Mouse (Mus musculus): ENCODE results near the gene Dennd1b. TPM values are rescaled to one million over a fixed set of nuclear protein-coding genes. Genes with fewer than 3 reads are reported as not detected.

Gene Dennd1b
- total RNA-seq, 2 experiments from 2014 or later, result 19.0 to 35.0 TPM

GRCm38 (mm10) chr1:139071015-139071414, 107.8 kb downstream of the Dennd1b start:
- ATAC-seq (replicated peaks; ENCODE audit: poor library complexity, severe bottlenecking), result no peak

- ATAC-seq (replicated peaks; ENCODE audit: poor library complexity, severe bottlenecking), result no peak
Observed at GRCm38 (mm10) chr1:139075671-139076070, 112.4 kb downstream of the Dennd1b start.

DNA sequence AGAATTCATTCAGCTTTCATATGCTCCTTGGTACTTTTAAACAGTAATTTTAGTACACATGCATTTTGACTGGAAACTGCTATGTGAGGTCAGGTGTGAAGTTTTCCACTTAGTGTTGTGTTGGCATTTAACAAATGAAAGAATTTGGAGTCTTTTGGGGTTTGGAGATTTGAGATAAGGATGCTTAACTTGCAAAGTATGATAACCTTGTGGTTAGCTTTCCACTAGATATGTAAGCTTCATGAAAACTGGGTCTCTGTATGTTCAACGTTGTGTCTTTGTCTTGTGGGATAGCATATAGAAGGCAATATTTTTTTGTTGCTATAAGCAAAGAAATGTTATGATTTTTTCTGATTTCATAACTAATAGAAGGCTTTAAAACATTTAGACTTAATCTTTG, 114.8 kb downstream of the Dennd1b start:
- no peak for ATAC-seq (replicated peaks; ENCODE audit: poor library complexity, severe bottlenecking)

DNA sequence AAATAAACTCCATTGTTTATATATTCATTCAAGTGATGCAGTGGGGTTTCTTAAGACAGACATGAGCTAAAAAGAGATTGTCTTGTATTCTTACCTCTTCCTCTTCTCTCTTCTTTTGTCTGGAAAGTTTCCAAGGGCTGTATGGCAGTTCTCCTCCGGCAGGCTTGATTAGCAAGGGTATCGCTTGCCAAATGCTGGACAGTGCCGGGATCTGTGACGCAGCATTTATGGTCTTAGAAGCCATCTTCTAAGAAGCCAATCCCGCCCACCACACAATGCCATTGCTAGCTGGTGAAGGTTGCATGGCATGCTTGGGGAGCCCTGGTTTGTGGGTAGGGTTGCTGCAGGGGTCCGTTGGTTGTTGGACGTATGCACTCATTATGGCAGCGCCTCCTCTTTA, 115.8 kb downstream of the Dennd1b start:
- ATAC-seq (replicated peaks; ENCODE audit: poor library complexity, severe bottlenecking), result no peak

GRCm38 (mm10) chr1:139079523-139079922, 116.3 kb downstream of the Dennd1b start:
- ATAC-seq (replicated peaks; ENCODE audit: poor library complexity, severe bottlenecking), result no peak

GRCm38 (mm10) chr1:139080517-139081386, 117.5 kb downstream of the Dennd1b start:
- ATAC-seq (replicated peaks; ENCODE audit: poor library complexity, severe bottlenecking), result no peak

DNA sequence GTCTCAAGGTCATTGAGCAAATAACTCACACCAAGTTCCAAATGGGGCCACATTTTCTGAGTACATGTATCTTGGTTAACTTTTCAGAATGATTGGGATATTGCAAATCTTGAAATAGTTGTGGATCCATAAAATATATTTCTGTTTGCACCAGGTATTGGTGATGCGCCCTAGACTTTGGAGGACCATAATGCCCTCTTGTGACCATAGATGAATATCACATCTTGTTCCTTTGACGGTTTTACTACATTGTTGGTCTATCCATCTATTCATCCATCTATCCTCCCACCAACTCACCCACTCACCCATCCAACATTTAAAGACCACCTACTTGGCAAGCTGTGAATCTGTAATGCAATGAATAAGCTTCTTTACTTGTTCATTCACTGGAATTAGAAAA, 120.1 kb downstream of the Dennd1b start:
- ATAC-seq (replicated peaks; ENCODE audit: poor library complexity, severe bottlenecking), result no peak

GRCm38 (mm10) chr1:139087564-139087963, 124.3 kb downstream of the Dennd1b start:
- no peak for ATAC-seq (replicated peaks; ENCODE audit: poor library complexity, severe bottlenecking)

DNA sequence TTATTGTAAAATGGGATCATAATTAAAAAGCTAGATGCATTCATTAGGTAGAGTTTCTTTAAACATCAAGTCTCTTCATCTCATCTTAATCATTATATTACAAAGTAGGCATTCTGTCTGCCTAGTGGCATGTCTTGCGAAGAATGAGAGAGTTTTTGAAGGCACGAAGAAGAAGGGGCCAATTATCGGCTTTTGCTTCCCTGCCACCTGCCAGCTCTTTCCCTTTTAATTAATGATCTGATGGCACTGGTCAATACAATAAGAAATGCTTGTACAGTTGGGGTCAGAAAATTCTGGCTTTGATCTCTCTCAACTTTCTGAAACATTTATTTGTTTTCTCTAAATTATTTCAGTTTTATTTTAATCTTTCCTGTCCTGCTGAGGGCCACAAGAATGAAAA, 127.5 kb downstream of the Dennd1b start:
- no peak for ATAC-seq (replicated peaks; ENCODE audit: poor library complexity, severe bottlenecking)

GRCm38 (mm10) chr1:139091701-139092100, 128.5 kb downstream of the Dennd1b start:
- no peak for ATAC-seq (replicated peaks; ENCODE audit: poor library complexity, severe bottlenecking)

DNA sequence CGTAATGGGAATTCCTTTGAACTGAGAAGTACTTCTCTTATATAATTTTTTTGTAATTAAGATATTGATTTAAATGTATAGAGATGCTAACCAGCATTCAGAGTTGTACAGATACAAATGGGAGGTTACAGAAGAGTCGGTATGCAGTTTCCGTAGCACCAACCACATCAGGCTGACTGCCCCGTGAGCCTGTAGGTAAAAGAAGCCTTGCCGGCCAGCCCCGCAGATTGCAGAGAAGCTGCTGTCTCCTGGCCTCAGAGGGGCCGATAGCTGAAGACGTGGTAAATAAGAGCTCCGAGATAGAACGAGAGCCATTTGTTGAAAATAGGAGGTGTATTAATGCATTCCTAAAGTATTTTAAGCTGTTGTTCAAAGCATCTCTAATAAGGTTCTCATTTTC, 128.9 kb downstream of the Dennd1b start:
- no peak for ATAC-seq (replicated peaks; ENCODE audit: poor library complexity, severe bottlenecking)

DNA sequence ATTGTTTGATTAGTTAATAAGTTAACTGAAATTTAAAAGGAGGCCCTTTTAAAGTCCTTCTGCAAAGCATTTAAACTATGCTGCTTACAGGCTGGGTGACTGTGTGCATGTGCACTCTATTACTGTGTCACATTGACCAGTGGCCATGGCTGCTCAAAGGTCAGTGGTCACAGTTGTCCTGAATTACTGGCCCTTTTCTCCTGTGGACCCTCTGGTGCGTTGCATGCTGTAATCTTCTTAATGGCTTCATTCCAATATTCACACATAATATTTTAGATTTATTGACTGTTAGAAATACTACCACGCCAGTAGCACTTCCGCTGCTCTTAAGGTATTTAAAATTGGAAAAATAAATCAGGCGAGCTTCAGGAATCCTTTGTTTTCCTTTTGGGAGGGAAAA, 129.5 kb downstream of the Dennd1b start:
- ATAC-seq (replicated peaks; ENCODE audit: poor library complexity, severe bottlenecking), result no peak

DNA sequence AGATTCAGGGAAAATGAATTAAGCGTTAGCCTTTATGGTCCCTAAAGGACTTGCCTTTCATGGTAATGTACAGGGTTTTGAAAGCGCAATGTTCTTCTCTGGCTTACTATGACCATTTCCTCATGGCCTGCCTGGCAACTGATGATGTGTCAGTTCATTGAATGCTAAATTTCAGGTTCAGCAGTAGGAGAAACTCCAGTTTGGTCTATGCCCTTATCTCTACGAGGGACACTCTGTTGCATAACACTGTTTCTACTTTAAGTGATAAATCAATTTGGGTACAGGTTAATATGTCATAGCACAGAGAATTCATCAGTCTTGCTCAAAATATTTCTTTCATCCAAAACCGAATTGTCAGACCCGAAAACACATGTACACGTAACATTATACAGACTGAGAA, 133.1 kb downstream of the Dennd1b start:
- no peak for ATAC-seq (replicated peaks; ENCODE audit: poor library complexity, severe bottlenecking)

- ATAC-seq (replicated peaks; ENCODE audit: poor library complexity, severe bottlenecking), result no peak
Observed at GRCm38 (mm10) chr1:139098088-139098487, 134.9 kb downstream of the Dennd1b start.

DNA sequence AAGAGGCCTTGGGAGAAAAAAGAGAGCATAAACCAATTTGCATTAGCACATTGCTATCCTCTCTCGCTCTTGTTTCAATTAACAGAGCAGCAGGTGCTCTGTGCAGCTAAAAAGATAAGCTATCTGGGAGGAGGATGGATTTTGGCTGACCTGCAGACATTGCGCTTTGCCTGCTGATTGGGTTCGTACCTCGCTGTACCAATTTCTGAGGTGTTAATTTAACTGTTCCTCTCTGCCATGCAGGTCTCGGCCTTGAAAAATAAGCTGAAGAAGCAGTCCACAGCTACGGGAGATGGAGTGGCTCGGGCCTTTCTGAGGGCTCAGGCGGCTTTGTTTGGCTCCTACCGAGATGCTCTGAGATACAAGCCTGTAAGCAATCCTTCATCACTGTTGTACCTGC, 138.5 kb downstream of the Dennd1b start:
- ATAC-seq (replicated peaks; ENCODE audit: poor library complexity, severe bottlenecking), result no peak

- ATAC-seq (replicated peaks; ENCODE audit: poor library complexity, severe bottlenecking), result no peak
Observed at GRCm38 (mm10) chr1:139108251-139108650, 145.0 kb downstream of the Dennd1b start.

- no peak for ATAC-seq (replicated peaks; ENCODE audit: poor library complexity, severe bottlenecking)
Observed at GRCm38 (mm10) chr1:139122626-139123025, 159.4 kb downstream of the Dennd1b start.

DNA sequence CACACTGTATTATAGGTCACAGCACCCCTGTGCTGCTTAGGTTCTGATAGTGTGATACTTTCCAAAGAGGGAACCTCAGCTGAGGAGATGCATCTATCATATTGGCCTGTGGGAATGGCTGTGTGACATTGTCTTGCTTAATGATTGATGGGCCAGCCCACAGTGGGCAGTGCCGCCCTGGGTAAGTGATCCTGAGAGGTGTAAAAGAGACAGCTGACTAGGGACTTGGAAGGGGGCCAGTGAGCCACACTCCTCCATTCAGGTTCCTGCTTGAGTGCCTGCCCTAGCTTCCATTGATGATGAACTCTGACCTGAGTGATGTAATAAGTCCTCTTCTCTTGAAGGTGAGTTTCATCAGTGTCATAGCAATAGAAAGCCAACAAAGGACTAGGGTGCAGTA, 176.4 kb downstream of the Dennd1b start:
- no peak for ATAC-seq (replicated peaks; ENCODE audit: poor library complexity, severe bottlenecking)

DNA sequence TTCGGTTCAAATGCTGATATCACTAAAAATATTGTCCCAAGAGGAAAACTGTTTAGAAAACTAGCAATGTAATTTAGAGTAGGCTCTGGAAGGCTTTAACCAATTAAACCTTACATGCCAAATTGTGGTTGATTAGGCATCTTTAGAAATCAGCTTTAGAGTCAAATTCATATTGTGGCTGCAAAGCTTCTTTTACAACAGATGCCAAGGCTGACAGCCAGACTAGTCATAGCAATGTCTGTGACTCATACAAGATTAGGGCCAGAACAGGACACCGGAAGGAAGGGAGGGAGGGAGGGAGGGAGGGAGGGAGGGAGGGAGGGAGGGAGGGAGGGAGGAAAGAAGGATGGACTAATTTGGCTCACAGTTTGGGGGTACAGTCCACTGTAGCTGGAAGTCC, 182.3 kb downstream of the Dennd1b start:
- ATAC-seq (replicated peaks; ENCODE audit: poor library complexity, severe bottlenecking), result no peak

DNA sequence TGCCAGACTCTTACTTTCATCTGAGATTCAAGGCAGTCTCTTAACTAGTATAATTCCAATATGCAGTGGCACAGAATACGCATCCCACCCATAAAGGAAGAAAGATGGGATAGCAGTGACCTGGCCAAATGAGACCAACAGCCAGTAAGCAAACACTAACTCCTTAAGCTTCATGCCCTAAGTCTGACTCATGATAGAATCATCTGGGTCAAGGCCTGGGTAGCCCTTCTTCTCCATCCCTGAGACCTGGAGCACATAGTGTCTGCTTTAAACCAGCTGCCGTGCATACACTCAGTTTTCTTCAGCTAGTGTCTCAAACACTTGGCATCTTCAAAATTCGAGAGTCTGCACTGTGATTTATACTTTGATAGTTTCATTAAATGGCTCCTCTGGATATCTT, 183.1 kb downstream of the Dennd1b start:
- no peak for ATAC-seq (replicated peaks; ENCODE audit: poor library complexity, severe bottlenecking)

DNA sequence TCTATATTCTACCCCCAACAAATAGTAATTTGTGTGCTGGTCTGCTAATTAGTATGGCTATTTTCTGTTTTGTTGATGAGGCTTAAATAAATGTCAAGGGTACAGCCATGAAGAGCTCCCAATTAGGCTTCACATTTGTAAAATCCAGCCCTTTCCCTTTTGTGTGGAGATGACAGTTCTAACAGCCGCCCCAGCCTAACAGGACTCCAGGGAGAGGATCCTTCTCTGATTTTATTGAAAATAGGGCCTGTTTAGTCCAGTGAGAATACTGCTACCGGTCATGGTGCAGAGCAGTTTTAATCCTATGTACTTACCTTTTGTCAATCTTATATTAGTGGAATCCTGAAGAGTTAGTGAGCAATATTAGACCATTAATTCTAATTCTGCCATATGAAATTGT, 189.8 kb downstream of the Dennd1b start:
- no peak for ATAC-seq (replicated peaks; ENCODE audit: poor library complexity, severe bottlenecking)

DNA sequence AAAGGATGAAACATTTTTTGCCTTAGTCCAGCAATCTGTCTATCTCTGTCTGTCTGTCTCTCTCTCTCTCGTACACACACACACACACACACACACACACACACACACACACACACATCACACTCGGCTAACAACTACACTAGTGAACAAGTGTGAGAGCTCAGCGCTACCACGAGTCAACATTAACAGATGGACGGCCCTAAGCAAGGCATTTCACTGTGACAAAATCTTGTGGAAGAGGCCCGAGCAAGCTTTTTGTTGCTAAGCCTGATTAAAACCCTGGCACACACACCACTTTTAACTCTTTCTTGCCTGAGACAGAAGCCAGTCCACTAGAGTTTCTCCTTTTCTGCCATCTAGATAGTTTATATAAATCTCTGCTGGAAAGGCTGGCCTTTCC, 190.3 kb downstream of the Dennd1b start:
- ATAC-seq (replicated peaks; ENCODE audit: poor library complexity, severe bottlenecking), result no peak
